Mouse (Mus musculus) 416B (cell line): ENCODE results near the gene Hoxa11.

Experiments used
- DNase-seq: peaks from one replicate; pipeline ENCODE4 v3.0.0; 2011; ENCODE audit warnings: low read depth

The Hoxa11 gene

GRCm38 (mm10) chr6:52232984-52233545 is 12.5 kb downstream of the Hoxa11 start:
- no peak for DNase-seq

- DNase-seq: no peak
Observed at GRCm38 (mm10) chr6:52232568-52232965, 13.0 kb downstream of the Hoxa11 start.

GRCm38 (mm10) chr6:52231885-52232567 is 13.6 kb downstream of the Hoxa11 start:
- no peak for DNase-seq

- DNase-seq: no peak
Observed at GRCm38 (mm10) chr6:52230516-52231165, 15.0 kb downstream of the Hoxa11 start, which contains the start of gene Hoxa9. Gene Hoxa9 (minus strand): TSS chr6:52231089.

- DNase-seq: no peak
Observed at GRCm38 (mm10) chr6:52229558-52230416, 15.8 kb downstream of the Hoxa11 start.

GRCm38 (mm10) chr6:52228475-52229465 is 16.8 kb downstream of the Hoxa11 start:
- no peak for DNase-seq

GRCm38 (mm10) chr6:52227470-52228222 is 18.0 kb downstream of the Hoxa11 start:
- DNase-seq: no peak

- no peak for DNase-seq
Observed at GRCm38 (mm10) chr6:52226569-52227257, 18.9 kb downstream of the Hoxa11 start.

GRCm38 (mm10) chr6:52225612-52226568 is 19.7 kb downstream of the Hoxa11 start:
- no peak for DNase-seq

- DNase-seq: no peak
Observed at GRCm38 (mm10) chr6:52224895-52225611, 20.6 kb downstream of the Hoxa11 start.

GRCm38 (mm10) chr6:52223939-52224760 is 21.5 kb downstream of the Hoxa11 start:
- no peak for DNase-seq

- no peak for DNase-seq
Observed at GRCm38 (mm10) chr6:52222729-52223128, 22.9 kb downstream of the Hoxa11 start.

- DNase-seq: no peak
Observed at GRCm38 (mm10) chr6:52221993-52222685, 23.5 kb downstream of the Hoxa11 start.

GRCm38 (mm10) chr6:52221337-52221992 is 24.1 kb downstream of the Hoxa11 start, which contains the start of gene Hoxa7:
Gene Hoxa7 (minus strand): TSS chr6:52221854.
- DNase-seq: peak; percentile 86

GRCm38 (mm10) chr6:52220865-52221310 is 24.7 kb downstream of the Hoxa11 start:
- no peak for DNase-seq
